Mouse (Mus musculus) neutrophil, adult 5-6 weeks (primary cell): ENCODE measurements around the gene AY074887. TPM values are rescaled to one million over a fixed set of nuclear protein-coding genes. Genes with fewer than 3 reads are reported as not detected.

Source experiments
- ATAC-seq: fragments of 151-379, 151-347 bp; 2 replicates; pipeline ENCODE4 v1.8.0; 2017; ENCODE audit warnings: mild to moderate bottlenecking, moderate TSS enrichment; ENCODE audit not compliant: insufficient number of reproducible peaks, poor library complexity, low FRiP score, severe bottlenecking; ENCODE audit errors: extremely low read depth
- total RNA-seq: library from RNA; stranded (forward); fragments of 200-1000 nt; gene quantifications from 2 replicates; pipeline ENCODE4 v1.2.3, GENCODE M21; 2017

Gene AY074887
- total RNA-seq, 1 experiment from 2014 or later, result not detected

DNA sequence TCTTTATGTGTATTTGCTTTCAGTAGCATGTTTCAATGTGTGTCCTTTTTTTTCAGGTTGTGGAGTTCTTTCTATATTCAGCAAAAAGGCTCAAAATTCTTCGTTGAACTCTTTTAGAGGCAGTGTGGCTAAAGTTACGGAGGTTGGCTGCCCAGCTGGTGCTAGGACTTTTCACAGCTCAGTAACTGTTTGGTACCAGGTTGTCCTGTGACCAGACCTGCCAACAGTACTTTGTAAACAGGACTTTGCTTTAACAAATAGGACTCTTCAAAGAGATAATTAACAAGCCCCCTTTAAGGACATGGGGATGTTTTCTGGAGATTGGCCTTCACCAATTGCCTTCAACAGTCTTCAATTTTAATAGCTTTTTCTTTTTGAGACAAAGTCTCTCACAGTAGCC is 32.6 kb downstream of the AY074887 start:
- no peak for ATAC-seq

DNA sequence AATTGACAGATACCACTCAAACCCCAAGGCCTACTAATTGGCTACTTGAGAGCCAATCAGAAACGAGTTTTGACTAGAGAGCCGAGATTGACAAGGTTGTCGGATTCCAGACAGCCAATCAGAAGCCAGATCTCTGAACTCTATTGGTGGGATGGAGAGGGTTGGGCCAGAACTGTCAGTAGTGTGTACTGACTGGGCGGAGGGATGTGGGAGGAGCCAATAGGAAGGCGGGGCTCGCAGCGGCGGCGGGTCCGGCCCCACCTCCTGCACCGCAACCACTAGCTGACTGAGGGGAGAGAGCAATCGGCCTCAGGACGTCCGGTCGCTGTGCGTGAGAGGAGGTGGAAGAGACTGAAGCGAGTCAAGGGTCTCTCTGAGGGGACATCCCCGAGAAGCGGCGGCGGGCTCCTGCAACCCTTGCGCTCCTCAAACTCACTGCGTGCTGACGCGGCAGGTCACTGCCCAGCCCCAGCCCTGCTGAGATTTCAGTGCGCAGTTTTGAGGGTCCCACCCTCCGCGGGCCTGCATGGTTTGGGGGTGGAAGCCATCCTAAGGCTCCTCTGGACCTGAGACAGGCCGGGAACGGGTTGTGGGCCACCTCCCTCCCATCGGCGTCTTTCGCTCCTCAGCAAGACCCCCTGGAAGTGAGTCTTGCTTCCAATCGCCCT is 33.7 kb downstream of the AY074887 start, which contains the start of gene Hykk:
TSS of gene Hykk (plus strand) at position 274 of the 668 bp plus-strand sequence.
- ATAC-seq, result peak; percentile 89

DNA sequence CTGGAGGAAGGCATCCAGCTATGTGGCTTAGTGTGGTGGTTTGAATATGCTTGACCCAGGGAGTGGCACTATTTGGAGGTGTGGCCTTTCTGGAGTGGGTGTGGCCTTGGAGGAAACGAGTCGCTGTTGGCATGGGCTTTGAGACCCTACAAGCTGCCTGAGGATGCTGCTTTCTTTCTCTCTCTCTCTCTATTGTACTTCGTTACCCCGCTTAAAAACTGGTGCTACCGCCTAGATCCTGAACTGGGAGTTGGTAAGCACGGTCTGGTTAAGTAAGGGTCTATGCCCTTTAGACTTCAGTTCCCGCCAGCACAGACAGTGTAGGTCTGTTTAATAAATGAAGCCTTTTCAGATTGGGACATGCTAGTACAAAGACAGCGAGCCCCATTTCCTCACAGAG is 34.4 kb downstream of the AY074887 start:
- no peak for ATAC-seq

DNA sequence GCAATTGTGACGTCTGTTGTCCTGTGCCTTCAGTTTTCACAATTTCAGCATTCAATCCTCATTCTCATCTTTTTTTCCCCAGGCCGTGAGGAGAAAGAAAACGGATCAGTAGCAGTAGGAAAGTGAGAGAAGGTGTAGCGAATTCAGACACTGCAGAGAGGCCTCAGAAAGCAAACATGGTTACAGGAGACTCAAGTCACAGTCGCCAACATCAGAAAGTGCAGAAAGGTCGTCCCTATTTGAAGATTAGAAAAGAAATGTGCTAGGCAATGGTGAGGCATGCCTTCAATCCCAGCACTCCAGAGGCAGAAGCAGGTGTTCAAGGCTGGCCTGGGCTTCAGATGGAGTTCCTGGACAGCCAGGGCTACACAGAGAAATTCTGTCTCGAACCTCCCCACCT is 35.2 kb downstream of the AY074887 start:
- ATAC-seq, result no peak

DNA sequence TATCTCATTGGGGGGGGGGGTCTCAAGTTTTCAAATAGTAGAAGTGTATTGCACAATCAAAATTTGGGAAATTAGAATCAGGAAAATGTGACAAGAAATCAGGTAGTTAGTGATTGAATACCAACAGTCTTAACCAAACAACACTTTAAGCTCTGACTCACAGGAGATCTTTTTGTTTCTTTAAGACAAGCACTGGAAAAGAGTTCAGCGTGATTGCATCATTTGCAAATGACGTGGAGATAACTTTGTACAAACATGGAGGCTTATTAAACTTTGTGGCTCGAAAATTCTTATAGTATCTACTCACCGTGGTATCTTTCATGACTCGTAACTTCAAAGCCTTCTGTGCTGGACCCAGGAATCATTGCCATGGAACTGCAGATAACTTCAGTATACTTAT is 41.4 kb downstream of the AY074887 start:
- ATAC-seq, result no peak

Other genes with a start within 250 kb of the AY074887 start
- gene Wdr61, start 216.5 kb downstream of the AY074887 start, total RNA-seq, result 22.5 and 29.2 TPM in 2 replicates
- not detected in 2 replicates for gene Crabp1, start 186.2 kb downstream of the AY074887 start, total RNA-seq
- 42.1 and 49.6 TPM in 2 replicates for gene Ireb2, start 87.2 kb downstream of the AY074887 start, total RNA-seq
- 0.23 and 0.37 TPM in 2 replicates for gene Hykk, start 33.7 kb downstream of the AY074887 start, total RNA-seq
- 114 and 125 TPM in 2 replicates for gene Psma4, start 208 bp downstream of the AY074887 start, total RNA-seq
- gene Chrna5, start 29.9 kb upstream of the AY074887 start, total RNA-seq, result not detected in 2 replicates
- gene Chrna3, start 75.6 kb upstream of the AY074887 start, total RNA-seq, result not detected in 2 replicates
- not detected in 2 replicates for gene Chrnb4, start 97.8 kb upstream of the AY074887 start, total RNA-seq
- 32.9 and 37.0 TPM in 2 replicates for gene Ube2q2, start 197.9 kb upstream of the AY074887 start, total RNA-seq